Mouse (Mus musculus): Measurements from ENCODE around the gene Hpn. TPM values are rescaled to one million over a fixed set of nuclear protein-coding genes. Genes with fewer than 3 reads are reported as not detected.

The Hpn gene
- total and polyA plus RNA-seq, 3 experiments, result 0.87 TPM; not detected in 2

DNA sequence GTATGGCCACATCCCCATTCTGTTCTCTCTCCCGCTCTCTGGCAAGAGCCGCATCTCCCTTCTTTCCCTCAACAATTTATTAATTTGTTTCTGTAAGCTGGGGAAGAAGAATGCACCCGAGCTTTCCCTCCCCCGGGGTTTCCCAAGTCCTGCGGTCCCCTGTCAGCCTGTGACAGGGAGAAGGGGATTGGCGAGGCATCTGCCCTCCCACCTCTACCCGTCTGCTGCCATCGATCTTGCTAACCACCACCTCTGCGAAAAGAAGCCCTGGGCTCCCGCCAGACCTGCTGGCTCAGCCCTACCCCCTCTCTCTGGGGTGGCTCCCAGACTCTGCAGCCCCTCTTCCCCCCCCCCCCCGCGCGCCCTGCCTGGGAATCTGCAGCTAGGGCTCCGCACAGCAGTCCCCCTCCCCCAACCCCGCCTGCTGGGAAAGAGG is 65.2 kb downstream of the Hpn start:
- Histone ChIP-seq H3K27me3 (ENCODE audit: insufficient read depth, low read length) (peaks cover 4% of the 10 kb centered on the region; the same call in 1 of the 2 replicates), H3K9me3 (replicated peaks) (peaks cover 32% of the 10 kb centered on the region), H3K36me3 (replicated peaks) (no peaks in the 10 kb centered on the region), H3K4me3 (ENCODE audit: low read depth, low read length) (no peak overlapping the region), H3K4me1 (ENCODE audit: insufficient read depth, low read depth, low read length) (no peaks in the 10 kb centered on the region)
- TF ChIP-seq GATA2 (IDR thresholded peaks at IDR 0.05; ENCODE audit: borderline replicate concordance, low read depth, low read length), result no peak
- TF ChIP-seq GATA1 (IDR thresholded peaks at IDR 0.05; ENCODE audit: borderline replicate concordance, low read length), result no peak
- TF ChIP-seq CTCF (IDR thresholded peaks at IDR 0.05; ENCODE audit: low read depth, low read length), result no peak
- no peak for TF ChIP-seq TAL1 (conservative IDR thresholded peaks at IDR 0.05; ENCODE audit: low read depth, low read length)
- TF ChIP-seq POLR2AphosphoS5 (IDR thresholded peaks at IDR 0.05; ENCODE audit: insufficient replicate concordance, low read depth, low read length), result no peak
- no peak for DNase-seq (ENCODE audit: low spot score)
- ATAC-seq (ENCODE audit: extremely low read depth, insufficient number of reproducible peaks, low FRiP score, poor library complexity, severe bottlenecking), result no peak

DNA sequence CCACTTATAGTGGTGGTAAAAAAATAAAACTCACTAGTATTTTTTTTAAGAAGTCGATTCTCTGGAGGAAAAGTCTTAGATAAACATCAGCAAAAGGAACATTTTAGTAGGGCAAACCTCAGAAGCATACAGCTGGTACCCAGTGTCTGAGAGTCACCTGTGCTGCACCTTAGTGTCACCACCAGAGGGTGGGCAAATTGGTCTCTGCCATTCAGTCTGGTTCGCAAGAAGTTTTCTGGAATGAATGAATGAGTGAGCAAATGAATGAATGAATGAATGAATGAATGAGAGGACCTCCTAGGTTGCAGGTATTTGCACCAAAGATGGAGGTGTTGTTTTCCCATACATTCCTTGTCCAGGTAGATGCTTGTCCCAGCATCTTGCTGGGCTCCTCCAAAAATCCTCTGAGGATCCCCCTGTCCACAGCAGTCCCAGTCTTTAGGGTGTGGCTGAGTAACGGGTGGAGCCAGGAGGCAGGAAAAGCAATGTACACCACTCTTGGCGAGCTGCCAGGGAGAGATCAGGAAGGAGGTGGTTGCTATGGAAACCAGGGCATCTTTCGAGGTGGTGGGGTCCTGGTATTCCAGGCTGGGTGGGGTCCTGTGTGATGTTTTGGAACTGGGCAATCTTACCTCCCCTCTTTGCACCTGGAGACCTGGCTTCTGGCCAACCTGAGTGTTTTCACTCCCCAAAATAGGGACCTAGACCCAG is 65.8 kb downstream of the Hpn start:
- H3K36me3 ChIP-seq (replicated peaks), result no peaks in the 10 kb centered on the region
- H3K4me1 ChIP-seq (ENCODE audit: insufficient read depth, low read depth, low read length), result no peaks in the 10 kb centered on the region
- H3K9me3 ChIP-seq (replicated peaks), result peaks cover 27% of the 10 kb centered on the region
- DNase-seq (ENCODE audit: low spot score) (no peak), ATAC-seq (ENCODE audit: extremely low read depth, insufficient number of reproducible peaks, low FRiP score, poor library complexity, severe bottlenecking) (no peak)
- peaks cover 4% of the 10 kb centered on the region; the same call in 1 of the 2 replicates for H3K27me3 ChIP-seq (ENCODE audit: insufficient read depth, low read length)
- TF ChIP-seq CTCF (IDR thresholded peaks at IDR 0.05; ENCODE audit: low read depth, low read length) (no peak), GATA2 (IDR thresholded peaks at IDR 0.05; ENCODE audit: borderline replicate concordance, low read depth, low read length) (no peak), GATA1 (IDR thresholded peaks at IDR 0.05; ENCODE audit: borderline replicate concordance, low read length) (no peak), POLR2AphosphoS5 (IDR thresholded peaks at IDR 0.05; ENCODE audit: insufficient replicate concordance, low read depth, low read length) (no peak), TAL1 (conservative IDR thresholded peaks at IDR 0.05; ENCODE audit: low read depth, low read length) (no peak)
- H3K4me3 ChIP-seq (ENCODE audit: low read depth, low read length), result no peak overlapping the region

Other genes starting within 250 kb of the Hpn start
- gene Cd22, start 234.9 kb downstream of the Hpn start, total RNA-seq (2014; fragmentation: Nextera tagmentation), result not detected in 2 replicates
- 0.22 TPM in 1 of 2 replicates, not detected in the other for gene Cd22, start 234.9 kb downstream of the Hpn start, total RNA-seq (2017)
- not detected in 2 replicates for gene Cd22, start 234.9 kb downstream of the Hpn start, polyA plus RNA-seq (2012)
- not detected in 2 replicates for gene Mag, start 200.4 kb downstream of the Hpn start, total RNA-seq (2014; fragmentation: Nextera tagmentation)
- not detected in 2 replicates for gene Mag, start 200.4 kb downstream of the Hpn start, total RNA-seq (2017)
- not detected in 2 replicates for gene Mag, start 200.4 kb downstream of the Hpn start, polyA plus RNA-seq (2012)
- not detected in 2 replicates for gene Hamp2, start 190.6 kb downstream of the Hpn start, total RNA-seq (2014; fragmentation: Nextera tagmentation)
- not detected in 2 replicates for gene Hamp2, start 190.6 kb downstream of the Hpn start, total RNA-seq (2017)
- not detected in 2 replicates for gene Hamp2, start 190.6 kb downstream of the Hpn start, polyA plus RNA-seq (2012)
- gene Hamp, start 171.3 kb downstream of the Hpn start, total RNA-seq (2014; fragmentation: Nextera tagmentation), result not detected in 2 replicates
- gene Hamp, start 171.3 kb downstream of the Hpn start, total RNA-seq (2017), result not detected in 2 replicates
- gene Hamp, start 171.3 kb downstream of the Hpn start, polyA plus RNA-seq (2012), result not detected in 2 replicates
- 132 and 135 TPM in 2 replicates for gene Usf2, start 158.5 kb downstream of the Hpn start, total RNA-seq (2014; fragmentation: Nextera tagmentation)
- 63.8 and 69.9 TPM in 2 replicates for gene Usf2, start 158.5 kb downstream of the Hpn start, total RNA-seq (2017)
- gene Usf2, start 158.5 kb downstream of the Hpn start, polyA plus RNA-seq (2012), result 101 and 113 TPM in 2 replicates
- not detected in 2 replicates for gene Lsr, start 141.8 kb downstream of the Hpn start, total RNA-seq (2014; fragmentation: Nextera tagmentation)
- 0.11 TPM in 1 of 2 replicates, not detected in the other for gene Lsr, start 141.8 kb downstream of the Hpn start, total RNA-seq (2017)
- not detected in 2 replicates for gene Lsr, start 141.8 kb downstream of the Hpn start, polyA plus RNA-seq (2012)
- gene Fam187b, start 141.5 kb downstream of the Hpn start, total RNA-seq (2014; fragmentation: Nextera tagmentation), result not detected in 2 replicates
- 0.12 and 0.27 TPM in 2 replicates for gene Fam187b, start 141.5 kb downstream of the Hpn start, total RNA-seq (2017)
- 0.03 TPM in 1 of 2 replicates, not detected in the other for gene Fam187b, start 141.5 kb downstream of the Hpn start, polyA plus RNA-seq (2012)
- 0.75 and 1.7 TPM in 2 replicates for gene Fxyd5, start 72.8 kb downstream of the Hpn start, total RNA-seq (2014; fragmentation: Nextera tagmentation)
- 3.3 and 3.4 TPM in 2 replicates for gene Fxyd5, start 72.8 kb downstream of the Hpn start, total RNA-seq (2017)
- 1.2 and 1.8 TPM in 2 replicates for gene Fxyd5, start 72.8 kb downstream of the Hpn start, polyA plus RNA-seq (2012)
- gene Fxyd7, start 63.8 kb downstream of the Hpn start, total RNA-seq (2014; fragmentation: Nextera tagmentation), result not detected in 2 replicates
- not detected in 2 replicates for gene Fxyd7, start 63.8 kb downstream of the Hpn start, total RNA-seq (2017)
- not detected in 2 replicates for gene Fxyd7, start 63.8 kb downstream of the Hpn start, polyA plus RNA-seq (2012)
- gene Fxyd1, start 58.1 kb downstream of the Hpn start, total RNA-seq (2014; fragmentation: Nextera tagmentation), result not detected in 2 replicates
- gene Fxyd1, start 58.1 kb downstream of the Hpn start, total RNA-seq (2017), result 0.35 TPM in 1 of 2 replicates, not detected in the other
- gene Fxyd1, start 58.1 kb downstream of the Hpn start, polyA plus RNA-seq (2012), result not detected in 2 replicates
- not detected in 2 replicates for gene Lgi4, start 55.9 kb downstream of the Hpn start, total RNA-seq (2014; fragmentation: Nextera tagmentation)
- gene Lgi4, start 55.9 kb downstream of the Hpn start, total RNA-seq (2017), result 0.05 TPM in 1 of 2 replicates, not detected in the other
- gene Lgi4, start 55.9 kb downstream of the Hpn start, polyA plus RNA-seq (2012), result not detected in 2 replicates
- gene Fxyd3, start 38.6 kb downstream of the Hpn start, total RNA-seq (2014; fragmentation: Nextera tagmentation), result not detected in 2 replicates
- 0.06 and 0.16 TPM in 2 replicates for gene Fxyd3, start 38.6 kb downstream of the Hpn start, total RNA-seq (2017)
- gene Fxyd3, start 38.6 kb downstream of the Hpn start, polyA plus RNA-seq (2012), result not detected in 2 replicates
- not detected in 2 replicates for gene Scn1b, start 11.7 kb upstream of the Hpn start, total RNA-seq (2014; fragmentation: Nextera tagmentation)
- gene Scn1b, start 11.7 kb upstream of the Hpn start, total RNA-seq (2017), result not detected in 2 replicates
- gene Scn1b, start 11.7 kb upstream of the Hpn start, polyA plus RNA-seq (2012), result not detected in 2 replicates
- 38.4 and 52.7 TPM in 2 replicates for gene Gramd1a, start 40.6 kb upstream of the Hpn start, total RNA-seq (2014; fragmentation: Nextera tagmentation)
- gene Gramd1a, start 40.6 kb upstream of the Hpn start, total RNA-seq (2017), result 19.2 and 19.4 TPM in 2 replicates
- gene Gramd1a, start 40.6 kb upstream of the Hpn start, polyA plus RNA-seq (2012), result 56.7 and 65.4 TPM in 2 replicates
- gene Scgb2b2, start 175.2 kb upstream of the Hpn start, total RNA-seq (2014; fragmentation: Nextera tagmentation), result not detected in 2 replicates
- gene Scgb2b2, start 175.2 kb upstream of the Hpn start, total RNA-seq (2017), result not detected in 2 replicates
- gene Scgb2b2, start 175.2 kb upstream of the Hpn start, polyA plus RNA-seq (2012), result not detected in 2 replicates
- not detected in 2 replicates for gene Scgb1b2, start 176.5 kb upstream of the Hpn start, total RNA-seq (2014; fragmentation: Nextera tagmentation)
- gene Scgb1b2, start 176.5 kb upstream of the Hpn start, total RNA-seq (2017), result not detected in 2 replicates
- gene Scgb1b2, start 176.5 kb upstream of the Hpn start, polyA plus RNA-seq (2012), result not detected in 2 replicates
- gene Scgb2b3, start 246.8 kb upstream of the Hpn start, total RNA-seq (2014; fragmentation: Nextera tagmentation), result not detected in 2 replicates
- gene Scgb2b3, start 246.8 kb upstream of the Hpn start, total RNA-seq (2017), result not detected in 2 replicates
- gene Scgb2b3, start 246.8 kb upstream of the Hpn start, polyA plus RNA-seq (2012), result not detected in 2 replicates

Measured in G1E (cell line).